Mouse (Mus musculus) kidney, postnatal 25 days (tissue): ENCODE results near the gene Gm5799.
"Not testable (repeated sequence)": the region's sequence is repeated elsewhere in the genome, so short reads cannot be mapped to it uniquely, and the experiment has no call there.

Source experiments
- DNase-seq, 2 experiments: peaks; one replicate each; pipeline ENCODE4 v3.0.0; 2021; ENCODE audit warnings: mixed read lengths in 2 of 2

The Gm5799 gene

DNA sequence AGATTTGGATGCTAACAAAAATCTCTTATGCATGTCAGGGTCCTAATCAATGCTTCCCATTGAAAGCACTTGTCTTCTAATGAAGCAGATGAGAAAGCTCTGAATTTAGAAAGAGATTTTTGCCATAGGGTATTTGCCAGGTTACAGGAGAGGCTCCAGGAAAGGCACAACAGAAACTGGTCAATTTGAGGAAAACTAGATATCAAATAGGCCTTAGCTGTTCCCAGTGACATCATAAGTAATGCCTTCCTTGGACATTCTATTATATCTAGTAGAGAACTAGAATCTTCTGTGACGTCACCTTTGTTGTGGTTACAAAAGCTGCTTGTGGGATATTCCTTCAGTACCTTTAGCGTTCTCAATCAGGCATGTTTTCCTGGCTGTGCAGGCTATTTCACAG lies at the start of gene Gm5799:
TSS of gene Gm5799 (plus strand) at position 301 of the 400 bp plus-strand sequence.
- DNase-seq, result not testable (repeated sequence)

DNA sequence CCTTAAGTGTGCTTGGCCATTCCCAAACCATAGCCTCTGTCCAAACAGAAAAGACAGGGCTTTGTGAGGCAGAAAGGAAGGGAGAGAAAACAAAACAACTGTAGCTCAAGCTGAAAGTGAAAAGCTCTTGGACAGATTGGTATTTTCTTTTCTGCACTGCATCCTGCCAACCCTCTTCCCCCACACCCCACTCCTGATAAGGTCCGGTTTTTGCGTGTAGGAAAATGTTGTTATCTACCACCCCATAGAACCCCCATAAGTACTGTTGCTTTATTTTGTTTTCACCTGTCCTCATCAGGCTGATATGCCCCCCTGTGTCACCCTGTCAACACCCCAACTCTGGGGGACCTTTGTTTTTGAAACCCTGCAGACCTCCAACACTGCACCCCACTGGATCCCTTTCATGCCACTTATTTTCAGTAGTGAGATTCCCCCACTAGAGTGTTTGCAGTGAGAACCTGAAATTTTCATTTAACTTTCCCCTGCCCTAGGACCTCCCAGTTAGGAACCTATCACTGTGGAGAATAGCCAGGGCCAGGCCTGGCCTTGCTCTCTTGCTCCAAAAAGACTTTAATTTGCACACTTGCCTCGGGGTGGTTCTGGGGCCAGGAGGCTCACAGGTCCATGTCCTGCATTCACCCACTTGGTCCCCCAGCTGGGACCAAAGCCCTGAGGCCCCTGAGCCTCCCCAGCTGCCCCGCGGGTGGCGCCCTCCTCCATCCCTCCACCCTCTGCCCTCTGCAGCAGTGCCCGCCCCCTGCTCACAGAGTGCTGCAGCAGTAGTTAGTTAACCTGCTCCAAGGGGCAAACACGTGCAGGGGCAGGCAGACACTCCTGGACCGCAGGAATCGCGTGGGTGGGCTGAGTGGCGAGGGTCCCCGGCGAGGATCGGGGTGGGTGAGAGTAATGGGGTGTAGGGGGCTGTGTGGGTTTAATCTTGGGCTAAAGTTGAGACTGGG lies 12.0 kb upstream of the Gm5799 start:
- peak in 1 of 2 experiments; percentile 35 for DNase-seq

DNA sequence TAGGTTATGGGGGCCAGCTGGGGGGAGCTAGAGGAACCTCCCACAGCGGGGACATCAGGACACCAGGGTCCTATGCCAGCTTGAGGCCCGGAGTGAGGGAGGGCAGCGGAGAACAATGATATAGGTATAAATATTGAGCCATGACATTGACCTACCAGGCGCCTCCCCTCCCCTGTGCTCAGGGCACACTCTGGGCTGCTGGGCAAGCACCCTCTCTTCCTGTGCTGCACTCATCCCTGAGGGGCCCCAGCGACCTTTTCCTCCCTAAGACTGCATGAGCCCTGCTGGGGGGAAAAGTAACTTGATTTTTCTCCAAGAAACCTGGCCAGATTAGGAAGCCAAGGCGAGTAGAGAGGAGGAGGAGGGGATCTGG lies 11.4 kb upstream of the Gm5799 start:
- not testable (repeated sequence) for DNase-seq

DNA sequence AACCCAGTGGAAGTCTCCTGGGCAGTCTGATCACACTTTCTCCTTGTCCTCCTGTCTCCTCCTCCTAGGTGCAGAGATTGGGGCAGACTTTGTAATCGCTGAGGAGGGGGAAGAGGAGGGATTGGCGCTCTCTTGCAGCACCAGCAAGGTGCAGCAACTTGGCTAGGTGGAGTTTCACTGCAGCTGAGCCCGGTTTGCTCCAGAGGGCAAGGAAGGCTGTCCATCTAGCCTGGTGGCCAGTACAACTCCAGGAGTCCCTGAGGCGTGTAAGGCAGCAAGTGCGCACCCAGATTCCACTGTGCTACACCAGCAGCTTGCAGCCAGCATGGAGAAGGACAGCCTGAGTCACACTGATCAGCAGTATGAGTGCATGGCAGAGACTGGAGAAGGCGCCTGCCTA lies 11.0 kb upstream of the Gm5799 start:
- peak; percentile 48 to 73 for DNase-seq

DNA sequence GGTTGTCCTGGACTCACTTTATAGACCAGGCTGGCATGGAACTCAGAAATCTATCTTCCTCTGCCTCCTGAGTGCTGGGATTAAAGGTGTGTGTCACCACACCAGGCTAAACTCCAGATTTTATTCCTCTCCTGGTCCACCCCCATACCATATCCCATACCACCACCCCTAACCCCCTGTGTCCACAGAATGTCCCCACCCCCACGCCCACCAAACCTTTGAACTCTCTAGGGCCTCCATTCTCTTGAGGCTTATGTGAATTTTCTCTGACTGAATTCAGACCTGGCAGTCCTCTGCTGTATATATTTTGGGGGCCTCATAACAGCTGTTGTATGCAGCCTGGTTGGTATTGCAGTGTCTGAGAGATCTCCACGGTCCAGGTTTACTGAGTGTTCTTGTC lies 5.2 kb upstream of the Gm5799 start:
- peak; percentile 29 to 45 for DNase-seq

DNA sequence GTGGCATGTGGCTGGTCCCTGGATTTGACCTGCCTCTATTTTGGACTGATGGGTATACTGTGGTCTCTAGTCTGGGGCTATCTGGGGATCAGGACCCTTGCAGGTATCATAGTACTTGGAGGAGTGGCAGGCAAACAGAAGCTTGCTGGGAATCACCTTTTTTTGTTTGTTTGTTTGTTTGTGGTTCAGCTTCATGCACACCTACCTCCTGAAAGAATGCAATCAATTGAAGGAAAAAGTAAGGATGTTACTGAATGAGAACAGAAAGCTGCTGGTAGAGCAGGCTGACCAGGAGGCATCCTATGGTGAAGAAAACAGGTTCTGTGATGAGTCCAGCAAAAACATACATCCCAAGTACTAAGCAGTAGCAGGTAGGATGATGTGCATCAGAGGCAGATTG lies 2.9 kb downstream of the Gm5799 start:
- not testable (repeated sequence) for DNase-seq

DNA sequence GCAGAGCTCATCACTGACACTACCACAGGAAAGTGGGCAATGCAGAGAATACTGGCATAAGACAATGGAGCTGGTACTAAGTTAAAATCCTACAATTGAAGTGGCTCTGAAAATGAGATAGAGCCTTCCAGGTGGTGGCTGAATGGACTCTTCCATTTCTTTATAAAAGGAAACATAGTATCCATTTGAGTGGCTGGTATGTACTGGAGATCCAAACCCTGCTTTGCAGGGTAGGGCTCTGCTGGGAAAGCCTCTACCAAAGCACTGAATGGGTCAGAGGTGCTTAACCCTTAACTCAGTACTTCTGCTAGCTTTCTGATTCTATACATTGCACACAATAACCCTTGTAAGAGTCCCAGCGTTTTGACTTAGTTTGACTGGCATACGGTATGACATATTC lies 8.9 kb downstream of the Gm5799 start:
- not testable (repeated sequence) for DNase-seq

DNA sequence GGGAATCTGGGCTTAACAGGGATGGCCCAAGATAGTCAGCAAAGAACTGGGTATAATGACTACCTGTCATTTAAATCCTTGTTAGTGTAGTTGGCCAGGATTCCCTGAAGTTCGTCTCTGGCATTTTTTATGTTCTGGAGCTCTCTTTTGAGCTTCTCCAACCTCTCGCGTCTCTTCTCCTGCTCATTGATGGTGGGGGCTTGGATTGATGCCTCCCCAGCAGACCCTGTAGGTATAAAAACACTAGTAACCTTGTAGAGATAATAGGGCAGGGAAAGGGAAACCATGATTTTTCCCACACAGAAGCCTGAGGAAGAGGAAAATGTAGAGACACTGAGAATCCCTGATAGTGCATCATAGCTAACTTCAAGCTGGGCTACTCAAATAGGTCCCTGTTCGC lies 34.6 kb downstream of the Gm5799 start:
- DNase-seq, result peak in 1 of 2 experiments; percentile 20

DNA sequence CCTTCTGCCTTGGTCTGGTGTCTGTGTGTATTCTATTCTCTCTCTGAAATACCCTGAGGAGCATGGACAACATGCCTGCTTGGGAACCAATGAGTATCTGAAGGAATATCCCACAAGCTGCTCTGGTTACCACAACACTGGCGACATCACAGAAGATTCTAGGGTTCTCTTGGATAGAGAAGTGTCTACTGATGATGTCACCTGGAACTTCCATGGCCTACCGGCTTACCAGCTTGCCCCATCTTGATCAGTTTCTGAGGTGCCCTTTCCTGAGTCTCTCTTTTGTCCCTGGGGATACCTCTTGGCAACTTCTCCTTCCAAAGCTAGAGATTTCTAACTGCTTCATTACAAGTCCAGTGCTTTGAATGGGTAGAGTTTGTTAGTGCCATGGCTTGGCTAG lies 35.7 kb downstream of the Gm5799 start, which contains the start of gene Gm17654:
TSS of gene Gm17654 (minus strand) at position 101 of the 400 bp plus-strand sequence.
- DNase-seq, result not testable (repeated sequence)
